Mouse (Mus musculus) natural killer cell, adult 2 months (primary cell): ENCODE results near the gene Cideb.

Experiments used
- DNase-seq, 2 experiments: peaks; one replicate each; pipeline ENCODE4 v3.0.0; 2022; ENCODE audit warnings: low spot score in 2 of 2

Cideb gene

GRCm38 (mm10) chr14:55758363-55758784, at the start of gene Cideb:
TSS of gene Cideb (minus strand) at chr14:55758458.
- DNase-seq = no peak

- DNase-seq = no peak
These were observed 37.3 kb upstream of the Cideb start for GRCm38 (mm10) chr14:55795380-55796163.

- DNase-seq = no peak
These were observed 35.7 kb upstream of the Cideb start for GRCm38 (mm10) chr14:55793946-55794345.

- DNase-seq = no peak
These were observed 35.2 kb upstream of the Cideb start for GRCm38 (mm10) chr14:55793461-55793860.

GRCm38 (mm10) chr14:55788256-55789050, 30.2 kb upstream of the Cideb start, which contains the start of gene Ripk3:
TSS of gene Ripk3 (minus strand) at chr14:55788865.
- DNase-seq = peak; percentile 42 to 66

- DNase-seq = no peak
These were observed 29.5 kb upstream of the Cideb start for GRCm38 (mm10) chr14:55787731-55788130.

GRCm38 (mm10) chr14:55785195-55785594, 26.9 kb upstream of the Cideb start:
- no peak for DNase-seq

- DNase-seq = no peak
These were observed 25.6 kb upstream of the Cideb start, which contains the start of gene Adcy4 for GRCm38 (mm10) chr14:55783958-55784235. TSS of gene Adcy4 (minus strand) at chr14:55784095.

GRCm38 (mm10) chr14:55783171-55783957, 25.1 kb upstream of the Cideb start:
- DNase-seq = no peak

- DNase-seq = no peak
These were observed 24.2 kb upstream of the Cideb start for GRCm38 (mm10) chr14:55782361-55782960.

GRCm38 (mm10) chr14:55781310-55781709, 23.1 kb upstream of the Cideb start:
- peak; percentile 40 to 53 for DNase-seq

- no peak for DNase-seq
These were observed 22.5 kb upstream of the Cideb start for GRCm38 (mm10) chr14:55780736-55781135.

GRCm38 (mm10) chr14:55779656-55780055, 21.4 kb upstream of the Cideb start:
- DNase-seq = no peak

GRCm38 (mm10) chr14:55778686-55779085, 20.4 kb upstream of the Cideb start:
- no peak for DNase-seq

GRCm38 (mm10) chr14:55777806-55778205, 19.5 kb upstream of the Cideb start:
- no peak for DNase-seq

GRCm38 (mm10) chr14:55777176-55777575, 18.9 kb upstream of the Cideb start:
- no peak for DNase-seq

GRCm38 (mm10) chr14:55776711-55777110, 18.5 kb upstream of the Cideb start:
- no peak for DNase-seq

GRCm38 (mm10) chr14:55769087-55769703, 10.9 kb upstream of the Cideb start:
- no peak for DNase-seq

- DNase-seq = no peak
These were observed 10.3 kb upstream of the Cideb start for GRCm38 (mm10) chr14:55768555-55768954.

GRCm38 (mm10) chr14:55767519-55768414, 9.5 kb upstream of the Cideb start:
- DNase-seq = peak; percentile 45 to 50
